Mouse (Mus musculus): Measurements from ENCODE around the gene Irak4. TPM values are rescaled to one million over a fixed set of nuclear protein-coding genes. Genes with fewer than 3 reads are reported as not detected.

The Irak4 gene
- polyA plus RNA-seq (2012; rRNA removed): 5.9 and 9.7 TPM in 2 replicates

- peak; percentile 97 for DNase-seq
- TF ChIP-seq CTCF (conservative IDR thresholded peaks at IDR 0.05; ENCODE audit: insufficient read depth, insufficient read length, low read depth, low read length) (0 out of 2 replicates have a peak, but pooled peaks have one; percentile 15), POLR2A (IDR thresholded peaks at IDR 0.05; ENCODE audit: low read depth, low read length) (peak; percentile 24)
- under 1% methylated on average over 45 of the region's 45 CpGs for WGBS
These were observed at the start of gene Irak4, which contains the start of gene Pus7l for GRCm38 (mm10) chr15:94543409-94544051. TSS of gene Irak4 (plus strand) at chr15:94543643. TSS of gene Pus7l (minus strand) at chr15:94543547.

GRCm38 (mm10) chr15:94494445-94494844 lies 49.0 kb upstream of the Irak4 start:
- H3K27me3 ChIP-seq (replicated peaks; ENCODE audit: control insufficient read depth, insufficient read depth, low read length): no peaks in the 10 kb centered on the region
- no peaks in the 10 kb centered on the region for H3K4me1 ChIP-seq (ENCODE audit: control insufficient read depth, insufficient read depth, low read length)
- DNase-seq: no peak
- H3K27ac ChIP-seq (ENCODE audit: insufficient read depth, low read depth, low read length): no peak overlapping the region
- no peaks in the 10 kb centered on the region for H3K36me3 ChIP-seq (ENCODE audit: control insufficient read depth, insufficient read depth, low read length)
- 98% methylated on average over 1 of the region's 1 CpGs for WGBS
- TF ChIP-seq CTCF (conservative IDR thresholded peaks at IDR 0.05; ENCODE audit: insufficient read depth, insufficient read length, low read depth, low read length) (no peak), POLR2A (IDR thresholded peaks at IDR 0.05; ENCODE audit: low read depth, low read length) (no peak)
- no peak overlapping the region for H3K4me3 ChIP-seq (ENCODE audit: insufficient read depth, low read depth, low read length)

More at GRCm38 (mm10) chr15:94543409-94544051, at the start of gene Irak4, which contains the start of gene Pus7l:
- Histone ChIP-seq H3K27me3 (replicated peaks; ENCODE audit: control insufficient read depth, insufficient read depth, low read length) (no peaks in the 10 kb centered on the region), H3K36me3 (ENCODE audit: control insufficient read depth, insufficient read depth, low read length) (no peaks in the 10 kb centered on the region), H3K27ac (ENCODE audit: insufficient read depth, low read depth, low read length) (peak within 1 kb of the TSS; percentile 88), H3K4me1 (ENCODE audit: control insufficient read depth, insufficient read depth, low read length) (peaks cover 2% of the 10 kb centered on the region; the same call in 1 of the 2 replicates), H3K4me3 (ENCODE audit: insufficient read depth, low read depth, low read length) (peak within 1 kb of the TSS; percentile 96)

DNA sequence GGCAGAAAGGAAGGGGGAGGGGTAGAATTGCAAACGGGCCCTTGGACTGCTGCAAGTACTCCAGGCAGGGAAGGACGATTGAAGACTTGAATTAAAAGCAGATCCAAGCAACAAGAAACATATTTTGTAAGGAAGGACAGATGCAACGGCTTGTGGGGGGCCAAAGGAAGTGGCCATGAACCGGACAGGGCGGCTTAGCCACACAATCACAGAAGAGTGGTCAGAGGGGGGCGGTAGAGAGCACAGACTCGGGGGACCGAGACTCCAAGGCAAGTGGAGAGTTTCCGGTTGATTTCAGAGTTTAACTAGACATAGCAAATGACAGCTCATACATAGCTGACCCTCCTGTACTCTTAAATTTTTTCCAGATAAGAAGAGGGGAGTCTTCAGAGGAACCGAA lies 47.5 kb upstream of the Irak4 start:
- no peaks in the 10 kb centered on the region for H3K27me3 ChIP-seq (replicated peaks; ENCODE audit: control insufficient read depth, insufficient read depth, low read length)
- H3K4me3 ChIP-seq (ENCODE audit: insufficient read depth, low read depth, low read length): no peak overlapping the region
- H3K36me3 ChIP-seq (ENCODE audit: control insufficient read depth, insufficient read depth, low read length): no peaks in the 10 kb centered on the region
- no peak for TF ChIP-seq CTCF (conservative IDR thresholded peaks at IDR 0.05; ENCODE audit: insufficient read depth, insufficient read length, low read depth, low read length)
- TF ChIP-seq POLR2A (IDR thresholded peaks at IDR 0.05; ENCODE audit: low read depth, low read length): no peak
- 79% methylated on average over 10 of the region's 10 CpGs for WGBS
- H3K4me1 ChIP-seq (ENCODE audit: control insufficient read depth, insufficient read depth, low read length): no peaks in the 10 kb centered on the region
- no peak for DNase-seq
- no peak overlapping the region for H3K27ac ChIP-seq (ENCODE audit: insufficient read depth, low read depth, low read length)

- H3K4me1 ChIP-seq (ENCODE audit: control insufficient read depth, insufficient read depth, low read length): no peaks in the 10 kb centered on the region
- TF ChIP-seq CTCF (conservative IDR thresholded peaks at IDR 0.05; ENCODE audit: insufficient read depth, insufficient read length, low read depth, low read length) (no peak), POLR2A (IDR thresholded peaks at IDR 0.05; ENCODE audit: low read depth, low read length) (no peak)
- no peak for DNase-seq
- H3K27me3 ChIP-seq (replicated peaks; ENCODE audit: control insufficient read depth, insufficient read depth, low read length): no peaks in the 10 kb centered on the region
- H3K4me3 ChIP-seq (ENCODE audit: insufficient read depth, low read depth, low read length): no peak overlapping the region
- H3K36me3 ChIP-seq (ENCODE audit: control insufficient read depth, insufficient read depth, low read length): no peaks in the 10 kb centered on the region
- WGBS: 73% methylated on average over 1 of the region's 1 CpGs
- H3K27ac ChIP-seq (ENCODE audit: insufficient read depth, low read depth, low read length): no peak overlapping the region
These were observed 44.2 kb upstream of the Irak4 start for GRCm38 (mm10) chr15:94499260-94499659.

DNA sequence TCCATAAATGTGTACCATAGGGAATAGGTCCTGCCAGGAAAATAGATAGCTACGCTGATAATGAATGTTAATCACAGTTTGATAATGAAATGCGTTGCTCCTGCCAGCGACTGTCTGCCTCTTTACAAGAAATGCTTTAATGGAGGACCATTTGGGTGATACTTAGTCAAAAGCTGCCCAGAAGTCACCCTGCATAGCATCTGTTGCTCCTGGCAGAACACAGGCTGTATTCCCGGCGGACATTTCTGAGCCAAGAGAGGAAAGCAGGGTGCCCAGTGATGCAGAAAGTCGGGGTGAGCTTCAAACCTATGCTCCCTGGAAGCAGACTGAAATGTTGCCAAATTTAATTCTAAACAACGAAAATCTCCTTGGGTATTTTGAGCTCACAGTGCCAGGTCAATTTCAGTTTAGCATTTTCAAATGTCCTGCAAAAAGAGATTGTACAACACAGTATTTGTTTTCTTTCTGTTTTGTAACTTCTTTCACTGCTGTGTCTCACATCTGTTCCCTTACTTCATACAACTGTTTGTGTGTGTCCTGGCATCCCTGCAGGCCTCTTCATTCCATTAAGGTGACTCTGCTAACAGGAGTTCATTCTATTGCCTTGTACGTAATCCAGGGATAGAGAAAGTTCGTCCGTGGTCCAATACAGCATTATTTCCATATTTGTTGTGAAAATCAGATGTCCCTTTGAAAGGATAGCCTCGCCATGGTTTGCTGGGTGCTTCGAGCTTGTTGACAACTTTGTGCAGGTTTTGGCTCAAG lies 39.8 kb upstream of the Irak4 start:
- no peak for DNase-seq
- Histone ChIP-seq H3K27ac (ENCODE audit: insufficient read depth, low read depth, low read length) (no peak overlapping the region), H3K4me3 (ENCODE audit: insufficient read depth, low read depth, low read length) (no peak overlapping the region), H3K36me3 (ENCODE audit: control insufficient read depth, insufficient read depth, low read length) (no peaks in the 10 kb centered on the region), H3K27me3 (replicated peaks; ENCODE audit: control insufficient read depth, insufficient read depth, low read length) (no peaks in the 10 kb centered on the region), H3K4me1 (ENCODE audit: control insufficient read depth, insufficient read depth, low read length) (no peaks in the 10 kb centered on the region)
- TF ChIP-seq CTCF (conservative IDR thresholded peaks at IDR 0.05; ENCODE audit: insufficient read depth, insufficient read length, low read depth, low read length) (no peak), POLR2A (IDR thresholded peaks at IDR 0.05; ENCODE audit: low read depth, low read length) (no peak)
- WGBS: 79% methylated on average over 12 of the region's 12 CpGs

- H3K4me1 ChIP-seq (ENCODE audit: control insufficient read depth, insufficient read depth, low read length): no peaks in the 10 kb centered on the region
- 59% methylated on average over 16 of the region's 16 CpGs for WGBS
These were observed 25.4 kb upstream of the Irak4 start for GRCm38 (mm10) chr15:94517913-94518491.

More at GRCm38 (mm10) chr15:94517913-94518491, 25.4 kb upstream of the Irak4 start:
- no peak overlapping the region for H3K4me3 ChIP-seq (ENCODE audit: insufficient read depth, low read depth, low read length)
- TF ChIP-seq CTCF (conservative IDR thresholded peaks at IDR 0.05; ENCODE audit: insufficient read depth, insufficient read length, low read depth, low read length) (no peak), POLR2A (IDR thresholded peaks at IDR 0.05; ENCODE audit: low read depth, low read length) (no peak)
- H3K27ac ChIP-seq (ENCODE audit: insufficient read depth, low read depth, low read length): no peak overlapping the region
- H3K27me3 ChIP-seq (replicated peaks; ENCODE audit: control insufficient read depth, insufficient read depth, low read length): no peaks in the 10 kb centered on the region; the same call in 1 of the 2 replicates
- H3K36me3 ChIP-seq (ENCODE audit: control insufficient read depth, insufficient read depth, low read length): no peaks in the 10 kb centered on the region
- no peak for DNase-seq
